Mouse (Mus musculus) embryonic fibroblast, embryonic 13.5 days (primary cell): ENCODE measurements around the gene Dnah2.
A peak's percentile ranks its signal among the peaks of the same experiment; 100 is the strongest.

ENCODE experiments used
- CTCF ChIP-seq: IDR thresholded peaks from 2 replicates; pipeline ENCODE4 v1.5.1; 2011; ENCODE audit warnings: mild to moderate bottlenecking, control low read depth, low read length, moderate library complexity, borderline replicate concordance; ENCODE audit not compliant: insufficient read depth
- POLR2A ChIP-seq: IDR thresholded peaks from 2 replicates; pipeline ENCODE4 v1.6.1; 2011; ENCODE audit warnings: low read depth, mild to moderate bottlenecking, control low read depth, low read length, moderate library complexity

- peak; percentile 32; the same call in 1 of the 2 replicates for TF ChIP-seq CTCF
- TF ChIP-seq POLR2A, result 0 out of 2 replicates have a peak, but pooled peaks have one; percentile 9
Measured at GRCm38 (mm10) chr11:69419443-69419812, 129.5 kb downstream of the Dnah2 start.
